Mouse (Mus musculus): ENCODE measurements around the gene Armh2. TPM values are rescaled to one million over a fixed set of nuclear protein-coding genes. Genes with fewer than 3 reads are reported as not detected.

Gene Armh2
- polyA plus RNA-seq, 1 experiment from 2014 or later = not detected

- H3K36me3 ChIP-seq = peaks cover 57% of the 10 kb centered on the region
- H3K4me3 ChIP-seq = no peak overlapping the region
- no peak for ATAC-seq (ENCODE audit: extremely low read depth, insufficient number of reproducible peaks, low FRiP score, low TSS enrichment)
- H3K9me3 ChIP-seq = no peaks in the 10 kb centered on the region
- H3K4me1 ChIP-seq = peaks cover 9% of the 10 kb centered on the region
- H3K27me3 ChIP-seq (replicated peaks) = no peaks in the 10 kb centered on the region; the same call in 1 of the 2 replicates
- no peak overlapping the region for H3K9ac ChIP-seq
- WGBS = 61% methylated on average over 7 of the region's 7 CpGs
- H3K27ac ChIP-seq (replicated peaks) = no peak overlapping the region
- no peak overlapping the region for H3K4me2 ChIP-seq
These were observed 23.4 kb upstream of the Armh2 start for GRCm38 (mm10) chr13:24717677-24718076.

DNA sequence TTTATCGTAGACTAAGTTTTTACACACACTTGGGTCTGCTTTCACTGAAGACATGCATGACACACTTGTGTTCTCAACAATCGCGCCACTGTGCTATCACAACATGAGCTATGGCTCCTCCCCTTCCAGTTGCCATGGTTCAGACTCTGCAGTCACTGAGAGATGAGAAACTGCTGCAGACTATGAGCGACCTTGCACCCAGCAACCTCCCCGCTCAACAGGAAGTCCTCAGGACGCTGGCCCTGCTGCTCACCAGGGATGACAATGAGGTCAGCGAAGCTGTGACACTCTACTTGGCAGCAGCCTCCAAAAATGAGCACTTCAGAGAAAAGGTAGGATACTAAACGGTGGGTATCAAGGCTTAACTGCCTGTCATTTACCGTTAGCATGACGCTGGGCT, 19.5 kb upstream of the Armh2 start:
- Histone ChIP-seq H3K27me3 (replicated peaks) (no peaks in the 10 kb centered on the region), H3K36me3 (peaks cover 54% of the 10 kb centered on the region), H3K4me1 (no peaks in the 10 kb centered on the region), H3K4me2 (no peak overlapping the region), H3K27ac (replicated peaks) (no peak overlapping the region), H3K9ac (no peak overlapping the region), H3K4me3 (no peak overlapping the region), H3K9me3 (no peaks in the 10 kb centered on the region)
- ATAC-seq (ENCODE audit: extremely low read depth, insufficient number of reproducible peaks, low FRiP score, low TSS enrichment) = no peak
- WGBS = 67% methylated on average over 10 of the region's 10 CpGs

DNA sequence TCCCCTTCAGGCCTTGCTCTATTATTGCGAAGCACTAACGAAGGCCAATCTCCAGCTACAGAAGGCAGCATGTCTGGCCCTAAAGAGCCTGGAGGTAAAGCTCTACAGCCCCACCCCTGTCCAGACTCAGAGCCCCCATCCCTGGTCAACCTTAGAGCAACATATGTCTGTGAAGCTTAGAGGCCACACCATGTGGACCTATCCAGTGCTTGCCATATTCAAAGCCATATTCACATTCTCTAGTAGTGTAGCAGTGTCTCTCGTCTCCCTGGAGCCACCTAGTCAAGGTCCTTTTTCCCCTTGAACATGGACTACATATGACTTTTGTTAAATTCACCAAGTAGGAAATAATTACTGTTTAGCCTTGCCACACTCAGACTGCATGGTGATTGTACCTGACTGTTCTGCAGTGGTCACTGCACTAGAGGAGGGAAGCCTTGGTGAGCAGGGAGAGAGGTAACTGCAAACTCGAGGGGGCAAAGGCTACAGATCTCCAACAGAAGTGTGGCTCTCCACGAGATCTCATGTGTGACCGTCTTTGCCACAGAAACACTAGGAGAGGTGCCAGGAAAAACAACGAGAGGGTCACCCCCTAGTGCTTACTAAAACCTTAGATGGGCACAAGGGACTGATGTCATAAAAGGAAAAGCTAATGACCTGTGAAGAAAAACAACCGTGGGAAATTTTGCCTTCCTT, 17.2 kb upstream of the Armh2 start:
- Histone ChIP-seq H3K27ac (replicated peaks) (no peak overlapping the region), H3K4me2 (no peak overlapping the region), H3K9me3 (no peaks in the 10 kb centered on the region), H3K4me1 (no peaks in the 10 kb centered on the region), H3K27me3 (replicated peaks) (no peaks in the 10 kb centered on the region), H3K9ac (no peak overlapping the region), H3K36me3 (peaks cover 39% of the 10 kb centered on the region), H3K4me3 (no peak overlapping the region)
- no peak for ATAC-seq (ENCODE audit: extremely low read depth, insufficient number of reproducible peaks, low FRiP score, low TSS enrichment)
- 50% methylated on average over 8 of the region's 8 CpGs for WGBS

DNA sequence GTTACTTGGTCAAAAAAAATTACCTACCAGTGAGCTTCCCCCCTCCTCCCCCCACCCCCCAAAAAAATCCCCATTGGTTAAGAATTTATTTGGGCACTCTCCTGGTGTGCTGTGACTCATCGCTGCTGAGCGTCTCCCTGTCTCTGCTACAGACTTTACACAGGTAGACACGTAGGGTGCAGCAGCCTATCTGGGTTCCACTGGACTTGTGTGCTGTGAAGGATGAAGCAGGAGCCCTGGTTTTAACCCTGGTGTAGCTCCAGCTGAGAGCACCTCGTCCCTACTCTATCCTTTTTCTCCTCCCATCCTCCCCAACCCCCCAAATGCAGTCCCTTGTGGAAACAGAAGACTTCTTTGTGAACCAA, 16.7 kb upstream of the Armh2 start:
- H3K27me3 ChIP-seq (replicated peaks) = no peaks in the 10 kb centered on the region
- H3K4me1 ChIP-seq = no peaks in the 10 kb centered on the region
- H3K27ac ChIP-seq (replicated peaks) = no peak overlapping the region
- no peak overlapping the region for H3K9ac ChIP-seq
- no peaks in the 10 kb centered on the region for H3K9me3 ChIP-seq
- no peak for ATAC-seq (ENCODE audit: extremely low read depth, insufficient number of reproducible peaks, low FRiP score, low TSS enrichment)
- no peak overlapping the region for H3K4me2 ChIP-seq
- no peak overlapping the region for H3K4me3 ChIP-seq
- WGBS = 61% methylated on average over 4 of the region's 4 CpGs
- peaks cover 35% of the 10 kb centered on the region for H3K36me3 ChIP-seq

- Histone ChIP-seq H3K9ac (no peak overlapping the region), H3K4me2 (no peak overlapping the region), H3K27me3 (replicated peaks) (no peaks in the 10 kb centered on the region), H3K9me3 (no peaks in the 10 kb centered on the region), H3K4me1 (no peaks in the 10 kb centered on the region), H3K27ac (replicated peaks) (no peak overlapping the region), H3K4me3 (no peak overlapping the region), H3K36me3 (peaks cover 38% of the 10 kb centered on the region)
- no peak for ATAC-seq (ENCODE audit: extremely low read depth, insufficient number of reproducible peaks, low FRiP score, low TSS enrichment)
- 85% methylated on average over 5 of the region's 5 CpGs for WGBS
These were observed 11.9 kb upstream of the Armh2 start for GRCm38 (mm10) chr13:24729128-24729527.

- H3K4me2 ChIP-seq = no peak overlapping the region
- peaks cover 33% of the 10 kb centered on the region; the same call in 1 of the 2 replicates for H3K36me3 ChIP-seq
- H3K9ac ChIP-seq = no peak overlapping the region
- H3K27me3 ChIP-seq (replicated peaks) = no peaks in the 10 kb centered on the region
- H3K4me3 ChIP-seq = no peak overlapping the region
- 0 out of 2 replicates have a peak overlapping the region, but pooled peaks have one; percentile 42 for H3K27ac ChIP-seq (replicated peaks)
- no peak for ATAC-seq (ENCODE audit: extremely low read depth, insufficient number of reproducible peaks, low FRiP score, low TSS enrichment)
- 77% methylated on average over 5 of the region's 5 CpGs for WGBS
- H3K9me3 ChIP-seq = no peaks in the 10 kb centered on the region
- peaks cover 14% of the 10 kb centered on the region for H3K4me1 ChIP-seq
These were observed 6.5 kb upstream of the Armh2 start for GRCm38 (mm10) chr13:24734502-24734901.

- no peak overlapping the region for H3K4me2 ChIP-seq
- WGBS = 48% methylated on average over 6 of the region's 6 CpGs
- peaks cover 14% of the 10 kb centered on the region for H3K4me1 ChIP-seq
- no peak for ATAC-seq (ENCODE audit: extremely low read depth, insufficient number of reproducible peaks, low FRiP score, low TSS enrichment)
- no peaks in the 10 kb centered on the region for H3K9me3 ChIP-seq
- peaks cover 27% of the 10 kb centered on the region; the same call in 1 of the 2 replicates for H3K36me3 ChIP-seq
- H3K27ac ChIP-seq (replicated peaks) = peak overlapping the region; percentile 56
- no peak overlapping the region for H3K9ac ChIP-seq
- no peak overlapping the region for H3K4me3 ChIP-seq
- H3K27me3 ChIP-seq (replicated peaks) = no peaks in the 10 kb centered on the region
These were observed 5.4 kb upstream of the Armh2 start for GRCm38 (mm10) chr13:24735608-24736131.

GRCm38 (mm10) chr13:24747823-24748222, 6.8 kb downstream of the Armh2 start:
- peak overlapping the region; percentile 51 for H3K27ac ChIP-seq (replicated peaks)
- ATAC-seq (ENCODE audit: extremely low read depth, insufficient number of reproducible peaks, low FRiP score, low TSS enrichment) = no peak; the same call in 1 of the 2 replicates

DNA sequence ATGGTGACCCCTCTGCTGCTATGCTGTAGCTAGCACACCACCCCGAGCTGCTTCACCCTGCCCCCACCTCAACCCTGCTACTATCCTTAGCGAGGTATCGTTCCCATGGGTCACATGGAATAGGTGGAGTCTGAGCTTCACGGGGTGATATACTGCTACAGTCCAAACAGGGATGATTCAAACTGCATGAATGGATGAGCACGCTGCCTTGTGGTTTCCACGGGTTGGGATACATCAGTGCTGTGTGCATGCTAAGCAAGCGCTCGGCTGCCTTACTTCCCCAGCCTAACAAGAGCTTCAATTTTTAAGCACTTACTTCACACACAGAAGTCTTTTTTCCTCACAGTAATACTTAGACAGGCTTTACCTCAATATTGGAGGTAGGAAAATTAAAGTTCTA, 9.8 kb downstream of the Armh2 start:
- no peak for ATAC-seq (ENCODE audit: extremely low read depth, insufficient number of reproducible peaks, low FRiP score, low TSS enrichment)
- no peak overlapping the region for H3K27ac ChIP-seq (replicated peaks)
- 89% methylated on average over 8 of the region's 8 CpGs for WGBS
- H3K4me3 ChIP-seq = no peak overlapping the region
- H3K4me2 ChIP-seq = no peak overlapping the region
- no peak overlapping the region for H3K9ac ChIP-seq
- peaks cover 62% of the 10 kb centered on the region for H3K36me3 ChIP-seq
- H3K4me1 ChIP-seq = peaks cover 18% of the 10 kb centered on the region
- no peaks in the 10 kb centered on the region for H3K9me3 ChIP-seq
- H3K27me3 ChIP-seq (replicated peaks) = no peaks in the 10 kb centered on the region

More at GRCm38 (mm10) chr13:24747823-24748222, 6.8 kb downstream of the Armh2 start:
- Histone ChIP-seq H3K9me3 (no peaks in the 10 kb centered on the region), H3K4me3 (no peak overlapping the region), H3K4me2 (no peak overlapping the region), H3K9ac (no peak overlapping the region), H3K4me1 (peaks cover 18% of the 10 kb centered on the region), H3K36me3 (peaks cover 35% of the 10 kb centered on the region), H3K27me3 (replicated peaks) (no peaks in the 10 kb centered on the region)
- WGBS = 54% methylated on average over 3 of the region's 3 CpGs

GRCm38 (mm10) chr13:24751396-24751795, 10.4 kb downstream of the Armh2 start:
- H3K4me2 ChIP-seq = no peak overlapping the region
- H3K27me3 ChIP-seq (replicated peaks) = no peaks in the 10 kb centered on the region
- no peaks in the 10 kb centered on the region for H3K9me3 ChIP-seq
- H3K9ac ChIP-seq = no peak overlapping the region
- 89% methylated on average over 8 of the region's 8 CpGs for WGBS
- peaks cover 68% of the 10 kb centered on the region for H3K36me3 ChIP-seq
- no peak overlapping the region for H3K4me3 ChIP-seq
- H3K27ac ChIP-seq (replicated peaks) = no peak overlapping the region
- H3K4me1 ChIP-seq = peaks cover 18% of the 10 kb centered on the region
- ATAC-seq (ENCODE audit: extremely low read depth, insufficient number of reproducible peaks, low FRiP score, low TSS enrichment) = no peak

- ATAC-seq (ENCODE audit: extremely low read depth, insufficient number of reproducible peaks, low FRiP score, low TSS enrichment) = no peak
- Histone ChIP-seq H3K27me3 (replicated peaks) (no peaks in the 10 kb centered on the region), H3K27ac (replicated peaks) (no peak overlapping the region), H3K9ac (no peak overlapping the region), H3K36me3 (peaks cover 77% of the 10 kb centered on the region), H3K4me1 (peaks cover 15% of the 10 kb centered on the region), H3K4me2 (no peak overlapping the region), H3K9me3 (no peaks in the 10 kb centered on the region), H3K4me3 (no peak overlapping the region)
- 91% methylated on average over 3 of the region's 3 CpGs for WGBS
These were observed 15.7 kb downstream of the Armh2 start for GRCm38 (mm10) chr13:24756756-24757155.

Data from heart, embryonic 13.5 days (tissue).